Mouse (Mus musculus): ENCODE data around the gene Shc2.

DNA sequence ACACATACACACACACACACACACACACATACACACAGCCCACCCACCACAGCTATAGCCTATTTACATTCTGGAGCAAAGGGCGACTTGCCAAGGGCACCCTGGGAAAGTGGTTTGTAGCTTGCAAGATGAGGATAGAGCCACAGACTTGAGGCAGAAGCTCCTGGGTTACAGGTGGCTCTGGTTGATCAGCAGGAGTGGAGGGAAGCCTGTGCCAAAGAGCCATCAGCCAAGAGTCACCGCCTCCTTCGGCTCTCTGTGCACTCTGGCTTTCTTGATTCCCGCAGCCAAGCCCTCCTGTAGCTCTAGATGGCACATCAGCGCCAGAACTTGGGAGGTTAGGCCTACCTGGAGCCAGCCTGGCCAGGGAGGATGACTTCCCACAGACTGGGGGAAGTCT, 26.4 kb downstream of the Shc2 start:
- TF ChIP-seq CTCF (IDR thresholded peaks at IDR 0.05; ENCODE audit: low read depth, low read length) (no peak), GATA1 (IDR thresholded peaks at IDR 0.05; ENCODE audit: borderline replicate concordance, low read length) (no peak), TAL1 (conservative IDR thresholded peaks at IDR 0.05; ENCODE audit: low read depth, low read length) (no peak), POLR2AphosphoS5 (IDR thresholded peaks at IDR 0.05; ENCODE audit: insufficient replicate concordance, low read depth, low read length) (no peak), GATA2 (IDR thresholded peaks at IDR 0.05; ENCODE audit: borderline replicate concordance, low read depth, low read length) (no peak)
